Mouse (Mus musculus) cerebellum, adult 2 months (tissue): Measurements from ENCODE around the gene Sparc. TPM values are rescaled to one million over a fixed set of nuclear protein-coding genes. Genes with fewer than 3 reads are reported as not detected.

ENCODE experiments used
- DNase-seq, 2 experiments: peaks; one replicate each; pipeline ENCODE4 v3.0.0; 2021
- H3K27ac ChIP-seq: fragments of 200-500 bp; 2 replicates; pipeline ENCODE4 v1.5.1; 2012; ENCODE audit warnings: low read length, control low read depth, inconsistent platforms; ENCODE audit not compliant: insufficient read depth
- H3K27me3 ChIP-seq: fragments of 200-500 bp; 2 replicates; pipeline ENCODE4 v1.6.1; 2012; ENCODE audit warnings: inconsistent platforms, mild to moderate bottlenecking, low read length, moderate library complexity; ENCODE audit not compliant: control insufficient read depth, insufficient read depth
- H3K4me1 ChIP-seq: fragments of 200-500 bp; 2 replicates; pipeline ENCODE4 v1.6.1; 2011; ENCODE audit warnings: low read length; ENCODE audit not compliant: control insufficient read depth, insufficient read depth
- H3K4me3 ChIP-seq: fragments of 200-500 bp; replicated peaks from 2 replicates; pipeline ENCODE3; 2011; ENCODE audit warnings: mild to moderate bottlenecking, low read depth, low read length, control low read depth; ENCODE audit not compliant: insufficient read depth
- CTCF ChIP-seq: fragments of 200-500 bp; IDR thresholded peaks from 2 replicates; pipeline ENCODE4 v1.5.1; 2011; ENCODE audit warnings: low read depth, mild to moderate bottlenecking, control low read depth, low read length, moderate library complexity, borderline replicate concordance; ENCODE audit not compliant: insufficient read depth
- POLR2A ChIP-seq: fragments of 200-500 bp; IDR thresholded peaks from 2 replicates; pipeline ENCODE4 v1.6.1; 2011; ENCODE audit warnings: low read length, control low read depth, borderline replicate concordance; ENCODE audit not compliant: insufficient read depth
- WGBS: fragments of 180-500 bp; shearing (Covaris S2); methylation state at CpG from one replicate; pipeline ENCODE4 v1.1.7; 2018; 5-methylcytosine and 5-hydroxymethylcytosine counted together
- polyA plus RNA-seq: library from polyadenylated mRNA; depleted of rRNA; stranded (reverse); fragments of >200 nt; gene quantifications from 2 replicates; pipeline ENCODE4 v1.2.3, GENCODE M21; 2012

The Sparc gene
- polyA plus RNA-seq, 1 experiment = 1,324 TPM

GRCm38 (mm10) chr11:55404659-55405457, 18.1 kb downstream of the Sparc start:
- TF ChIP-seq CTCF (no peak), POLR2A (no peak)
- DNase-seq = no peak
- WGBS = 79% methylated on average over 9 of the region's 9 CpGs
- H3K4me1 ChIP-seq = no peaks in the 10 kb centered on the region; the same call in 1 of the 2 replicates
- H3K4me3 ChIP-seq = no peak overlapping the region
- H3K27ac ChIP-seq = no peak overlapping the region
- no peaks in the 10 kb centered on the region for H3K27me3 ChIP-seq

- no peak for DNase-seq
- Histone ChIP-seq H3K27me3 (no peaks in the 10 kb centered on the region), H3K4me3 (no peak overlapping the region), H3K4me1 (no peaks in the 10 kb centered on the region), H3K27ac (no peak overlapping the region)
- TF ChIP-seq POLR2A = no peak
- TF ChIP-seq CTCF = no peak
- 96% methylated on average over 2 of the region's 2 CpGs for WGBS
Measured at GRCm38 (mm10) chr11:55400863-55401262, 22.1 kb downstream of the Sparc start.

GRCm38 (mm10) chr11:55398371-55398770, 24.6 kb downstream of the Sparc start:
- WGBS = 93% methylated on average over 8 of the region's 8 CpGs
- TF ChIP-seq CTCF (no peak), POLR2A (no peak)

GRCm38 (mm10) chr11:55397441-55397840, 25.5 kb downstream of the Sparc start:
- no peak overlapping the region for H3K4me3 ChIP-seq
- TF ChIP-seq POLR2A (no peak), CTCF (no peak)
- no peaks in the 10 kb centered on the region for H3K4me1 ChIP-seq
- H3K27ac ChIP-seq = no peak overlapping the region; the same call in 1 of the 2 replicates
- H3K27me3 ChIP-seq = no peaks in the 10 kb centered on the region
- peak in 1 of 2 experiments; percentile 30 for DNase-seq
- WGBS = 31% methylated on average over 9 of the region's 9 CpGs

More at GRCm38 (mm10) chr11:55398371-55398770, 24.6 kb downstream of the Sparc start:
- Histone ChIP-seq H3K27me3 (no peaks in the 10 kb centered on the region), H3K4me3 (no peak overlapping the region), H3K4me1 (no peaks in the 10 kb centered on the region), H3K27ac (no peak overlapping the region)
- no peak for DNase-seq

- 80% methylated on average over 2 of the region's 2 CpGs for WGBS
- no peak overlapping the region for H3K4me3 ChIP-seq
- H3K4me1 ChIP-seq = no peaks in the 10 kb centered on the region
- no peak overlapping the region; the same call in 1 of the 2 replicates for H3K27ac ChIP-seq
- DNase-seq = no peak
- TF ChIP-seq POLR2A = no peak
- TF ChIP-seq CTCF = no peak
- no peaks in the 10 kb centered on the region for H3K27me3 ChIP-seq
Measured at GRCm38 (mm10) chr11:55397036-55397435, 25.9 kb downstream of the Sparc start.

- Histone ChIP-seq H3K4me1 (no peaks in the 10 kb centered on the region), H3K4me3 (no peak overlapping the region), H3K27ac (no peak overlapping the region), H3K27me3 (no peaks in the 10 kb centered on the region)
- no peak for DNase-seq
- WGBS = 83% methylated on average over 7 of the region's 7 CpGs
- TF ChIP-seq CTCF (no peak), POLR2A (no peak)
Measured at GRCm38 (mm10) chr11:55395073-55395642, 27.8 kb downstream of the Sparc start.

- H3K27ac ChIP-seq = no peak overlapping the region
- no peaks in the 10 kb centered on the region for H3K4me1 ChIP-seq
- no peak overlapping the region for H3K4me3 ChIP-seq
- TF ChIP-seq POLR2A (no peak), CTCF (no peak)
- H3K27me3 ChIP-seq = no peaks in the 10 kb centered on the region
- DNase-seq = no peak
- 86% methylated on average over 6 of the region's 6 CpGs for WGBS
Measured at GRCm38 (mm10) chr11:55394592-55394991, 28.4 kb downstream of the Sparc start.

- Histone ChIP-seq H3K27ac (no peak overlapping the region), H3K27me3 (no peaks in the 10 kb centered on the region), H3K4me3 (no peak overlapping the region), H3K4me1 (no peaks in the 10 kb centered on the region)
- TF ChIP-seq POLR2A = no peak
- no peak for TF ChIP-seq CTCF
- WGBS = 47% methylated on average over 10 of the region's 10 CpGs
- DNase-seq = no peak
Measured at GRCm38 (mm10) chr11:55392474-55392873, 30.5 kb downstream of the Sparc start.
